Mouse (Mus musculus) right cerebral cortex, adult 2 months (tissue): ENCODE measurements around the gene Gins1.

Experiments
- DNase-seq, 2 experiments: peaks; one replicate each; pipeline ENCODE4 v3.0.0; 2021 to 2022; ENCODE audit warnings: low spot score in 2 of 2

Gins1 gene

GRCm38 (mm10) chr2:150955859-150956258 lies 50.7 kb downstream of the Gins1 start:
- no peak for DNase-seq

DNA sequence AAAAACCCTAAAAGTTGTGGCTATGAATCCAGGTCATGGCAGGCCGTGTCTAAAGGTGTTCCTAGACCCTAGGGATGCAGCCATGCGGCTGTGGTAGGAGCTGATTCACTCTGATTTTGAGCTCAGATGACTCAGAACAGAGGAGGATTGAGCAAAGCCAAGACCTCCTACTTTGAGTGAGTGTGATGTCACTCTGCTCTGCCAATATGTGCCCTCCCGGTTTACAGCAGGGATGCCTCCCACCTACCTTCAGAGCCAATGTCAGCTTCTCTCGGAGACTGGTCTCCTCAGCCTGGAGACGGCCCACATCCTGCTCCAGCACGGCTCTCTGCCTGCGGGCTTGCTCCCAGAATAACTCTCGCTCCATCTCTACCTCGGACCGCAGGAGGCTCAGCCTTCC lies 54.3 kb downstream of the Gins1 start:
- peak; percentile 13 to 48 for DNase-seq

GRCm38 (mm10) chr2:150963246-150963645 lies 58.0 kb downstream of the Gins1 start:
- DNase-seq: no peak

GRCm38 (mm10) chr2:150964641-150965040 lies 59.4 kb downstream of the Gins1 start:
- DNase-seq: no peak

DNA sequence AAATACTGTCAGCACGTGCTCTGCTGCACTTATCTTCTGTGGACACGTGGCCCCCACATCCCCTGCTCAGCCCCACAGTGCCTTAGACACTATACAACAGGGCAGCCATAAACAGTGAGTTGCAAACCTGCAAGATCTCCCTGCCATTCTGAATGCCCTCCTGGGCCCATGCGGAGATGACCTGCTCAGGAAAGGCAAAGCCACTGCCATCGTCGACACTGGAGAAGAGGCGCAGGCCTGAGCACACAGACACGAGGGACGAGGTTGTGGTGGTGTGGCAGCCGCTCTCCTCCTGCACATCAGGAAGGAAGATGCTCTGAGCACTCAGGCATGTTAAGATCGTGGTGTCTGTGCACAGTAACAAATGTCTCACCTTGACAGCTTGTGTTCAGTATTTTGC lies 60.8 kb downstream of the Gins1 start:
- DNase-seq: no peak

DNA sequence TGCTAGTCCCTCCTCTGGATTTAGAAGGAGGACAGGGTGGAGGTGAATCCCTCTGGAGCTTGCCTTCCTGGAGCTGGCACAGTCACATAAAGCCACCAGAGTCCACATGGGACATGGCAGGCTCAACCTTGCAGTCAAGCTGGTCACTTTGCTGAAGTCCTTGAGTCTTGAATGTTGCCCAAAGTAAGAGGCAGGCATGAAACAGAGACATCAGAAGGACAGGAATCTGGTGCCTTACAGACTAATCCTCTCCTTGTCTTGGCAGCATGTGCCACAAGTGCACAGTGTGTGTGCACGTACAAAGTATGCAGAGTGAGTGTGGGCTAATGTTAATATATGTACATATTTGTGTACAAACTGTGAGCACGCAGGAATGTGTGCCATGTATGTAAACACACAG lies 62.3 kb downstream of the Gins1 start:
- DNase-seq: no peak

DNA sequence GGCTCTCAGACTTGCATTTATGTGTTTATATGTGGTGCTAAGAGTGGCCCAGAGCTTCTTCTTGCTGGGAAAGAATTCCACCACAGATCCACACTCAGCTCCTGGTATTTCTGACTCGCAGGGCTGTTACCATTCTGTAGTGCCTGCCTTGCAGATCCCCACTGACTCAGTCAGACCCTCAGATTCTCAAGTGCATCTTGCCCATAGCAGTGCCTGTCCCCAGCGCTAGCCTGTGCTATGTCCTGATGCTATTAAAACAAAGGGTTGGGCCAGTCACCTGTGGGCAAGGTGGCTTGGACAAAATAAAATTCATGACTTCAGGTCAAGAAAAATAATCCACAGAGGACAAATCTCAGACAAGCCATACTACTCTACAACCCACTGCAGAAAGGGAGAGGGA lies 64.0 kb downstream of the Gins1 start:
- no peak for DNase-seq

DNA sequence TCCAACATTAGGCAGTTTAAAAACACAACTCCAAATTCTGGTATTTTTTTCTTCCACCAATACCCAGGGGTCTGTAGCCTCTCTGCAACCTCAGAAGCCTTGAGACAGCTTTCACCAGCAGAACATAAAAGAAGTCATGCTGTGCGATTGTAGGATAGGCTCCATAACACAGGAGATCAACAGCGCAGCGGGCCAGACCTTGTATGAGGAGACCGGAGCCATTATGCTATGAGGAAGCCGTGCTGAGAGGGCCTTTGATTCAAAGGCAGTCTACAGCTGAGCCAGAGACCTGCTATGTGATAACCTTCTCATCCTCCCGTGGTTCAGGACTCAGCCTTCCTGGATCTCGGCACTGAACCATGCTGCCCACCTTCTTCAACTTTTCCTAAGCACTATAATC lies 66.7 kb downstream of the Gins1 start:
- DNase-seq: no peak

DNA sequence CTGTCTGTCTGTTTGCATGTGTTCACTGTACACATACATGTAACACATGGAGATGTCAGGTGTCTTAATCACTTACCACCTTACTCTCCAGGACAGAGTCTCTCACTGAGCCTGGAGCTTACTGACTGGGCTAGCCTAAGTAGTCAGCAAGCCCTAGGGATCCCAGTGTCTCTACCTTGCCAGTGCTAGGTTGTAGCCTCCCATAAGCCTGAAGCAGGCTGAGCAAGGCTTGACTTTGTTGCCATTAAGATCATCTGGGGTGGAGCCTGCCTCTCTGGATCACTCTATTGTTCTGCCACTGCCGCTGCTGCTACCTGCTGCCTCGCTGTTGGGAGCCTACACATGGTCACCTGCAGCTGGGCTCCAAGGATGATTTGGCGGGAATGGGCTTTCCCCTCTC lies 67.5 kb downstream of the Gins1 start:
- no peak for DNase-seq

DNA sequence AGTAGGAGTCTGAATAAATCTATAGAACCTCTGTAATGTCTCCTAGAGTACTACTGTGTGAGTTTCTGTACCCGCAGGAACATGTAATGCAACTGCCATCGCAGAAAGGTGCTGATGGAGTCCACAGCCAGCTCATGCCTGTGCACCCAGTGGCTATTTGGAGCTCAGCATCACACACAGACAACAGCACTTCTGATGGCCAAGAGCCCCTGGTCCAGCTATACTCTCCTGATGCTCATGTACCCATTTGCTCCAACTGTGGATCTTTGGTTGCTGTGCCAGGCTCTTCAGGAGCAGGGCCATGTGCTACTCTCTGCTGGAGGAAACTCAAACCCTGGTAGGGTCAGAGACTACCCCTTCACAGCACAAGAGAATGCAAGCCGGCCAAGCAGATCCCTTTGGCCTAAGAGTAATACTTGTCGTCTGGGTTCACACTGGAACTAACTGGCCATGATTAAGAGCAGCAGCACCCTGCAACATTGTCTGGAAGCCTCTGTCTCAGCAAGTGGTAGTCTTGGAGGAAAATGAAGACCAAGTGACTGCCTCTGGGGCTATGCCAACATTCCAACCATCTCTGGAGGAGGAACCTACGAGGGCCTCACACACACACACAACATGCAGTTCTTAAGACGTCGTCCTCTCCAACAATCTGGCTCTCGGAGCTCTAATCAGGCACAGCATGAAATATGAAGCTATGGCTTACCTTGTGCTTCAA lies 68.4 kb downstream of the Gins1 start:
- DNase-seq: no peak

DNA sequence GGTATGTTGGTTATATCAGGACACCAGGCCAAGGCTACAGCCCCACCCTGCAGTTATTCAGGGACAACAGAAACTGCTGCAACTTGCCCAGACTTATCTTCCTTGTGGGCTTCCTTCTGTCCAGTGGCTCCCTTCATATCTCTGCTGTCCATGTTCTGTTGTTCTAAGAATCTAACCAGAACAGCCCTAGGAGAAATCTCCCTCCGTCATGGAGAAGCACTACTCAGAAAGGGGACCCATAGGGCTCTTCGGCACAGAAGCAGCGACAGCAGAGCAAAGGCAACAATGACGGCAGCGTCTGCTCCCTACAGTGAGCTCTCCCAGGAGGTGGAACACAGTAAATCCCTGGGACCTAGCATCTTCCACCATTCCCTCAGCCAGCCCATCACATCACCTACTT lies 71.7 kb downstream of the Gins1 start:
- DNase-seq: no peak

DNA sequence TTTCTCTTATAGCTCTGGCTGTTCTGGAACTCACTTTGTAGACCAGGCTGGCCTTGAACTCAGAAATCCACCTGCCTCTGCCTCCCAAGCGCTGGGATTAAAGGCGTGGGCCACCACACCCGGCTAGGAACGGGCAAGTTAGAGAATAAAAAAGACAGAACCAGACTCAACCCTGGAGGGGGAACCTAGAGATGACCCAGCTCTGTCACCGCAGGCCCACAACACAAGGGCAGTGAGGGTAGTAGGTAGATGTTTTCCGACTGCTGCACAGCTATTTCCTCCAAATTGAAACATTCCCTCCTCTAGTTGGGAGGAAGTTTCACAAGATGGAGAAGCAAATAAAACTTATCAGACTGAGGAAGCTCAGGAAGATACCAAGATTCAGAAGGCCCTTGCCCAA lies 72.5 kb downstream of the Gins1 start:
- DNase-seq: no peak

DNA sequence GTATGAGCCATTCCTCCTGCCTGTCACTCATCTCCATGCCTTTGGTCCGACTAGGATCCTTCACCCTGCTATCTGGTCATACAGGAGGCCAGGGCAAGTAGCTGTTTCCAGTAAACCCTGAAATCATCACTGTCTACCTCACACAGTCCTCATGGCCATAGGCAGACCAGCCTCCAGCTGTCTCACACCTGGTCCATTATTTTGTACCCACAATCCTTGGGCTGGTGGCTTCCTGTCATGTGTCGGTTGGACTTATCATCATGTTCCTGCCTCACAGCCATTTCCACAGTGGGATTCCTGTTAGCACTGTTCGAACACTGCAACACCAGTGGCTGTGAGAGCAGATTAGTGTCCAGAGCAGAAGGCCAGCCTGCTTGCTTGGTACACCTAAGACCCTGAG lies 73.6 kb downstream of the Gins1 start:
- no peak for DNase-seq

- DNase-seq: no peak
Observed at GRCm38 (mm10) chr2:150979861-150980620, 74.8 kb downstream of the Gins1 start.
